Mouse (Mus musculus): ENCODE measurements at regions not wholly inside any gene's neighbourhood (a gene's known extent, or its start where the extent isn't known, plus 50 kb on each side); places are given as distances from the start of the nearest gene placed in this dataset.

DNA sequence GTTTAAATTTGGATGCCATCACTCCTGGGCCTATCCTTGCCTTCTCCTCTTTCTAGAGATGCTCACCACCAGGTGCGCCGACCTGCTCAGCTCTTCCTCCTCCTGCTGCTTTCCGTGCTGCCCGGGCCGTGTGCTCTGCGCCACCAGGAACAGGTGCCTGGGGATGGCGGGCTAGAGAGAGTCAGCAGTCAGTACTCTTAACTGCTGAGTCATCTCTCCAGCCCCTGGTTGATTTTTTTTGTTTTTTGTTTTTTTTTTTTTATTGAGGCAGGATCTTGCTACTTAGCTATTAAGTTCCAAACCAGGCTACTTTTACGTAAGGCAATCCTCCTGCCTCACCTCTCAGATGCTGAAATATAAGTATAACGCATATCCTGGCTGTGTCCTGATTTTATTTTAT, 59.8 kb upstream of the Larp1 start:
- 74% methylated on average over 9 of the region's 9 CpGs for WGBS
- no peak overlapping the region for H3K4me2 ChIP-seq (ENCODE audit: low read length)
- H3K4me1 ChIP-seq (ENCODE audit: control insufficient read depth, insufficient read depth, low read depth, low read length) = no peaks in the 10 kb centered on the region
- H3K27ac ChIP-seq (ENCODE audit: low read depth, low read length) = no peak overlapping the region
- H3K27me3 ChIP-seq (replicated peaks; ENCODE audit: control insufficient read depth, insufficient read depth, low read length) = no peaks in the 10 kb centered on the region
- no peaks in the 10 kb centered on the region for H3K9me3 ChIP-seq (ENCODE audit: control insufficient read depth, low read length)
- H3K9ac ChIP-seq (ENCODE audit: low read depth, low read length) = no peak overlapping the region
- no peak overlapping the region for H3K4me3 ChIP-seq (ENCODE audit: low read length)
- no peak for ATAC-seq
- no peaks in the 10 kb centered on the region for H3K36me3 ChIP-seq (ENCODE audit: control insufficient read depth, insufficient read depth, low read length)

DNA sequence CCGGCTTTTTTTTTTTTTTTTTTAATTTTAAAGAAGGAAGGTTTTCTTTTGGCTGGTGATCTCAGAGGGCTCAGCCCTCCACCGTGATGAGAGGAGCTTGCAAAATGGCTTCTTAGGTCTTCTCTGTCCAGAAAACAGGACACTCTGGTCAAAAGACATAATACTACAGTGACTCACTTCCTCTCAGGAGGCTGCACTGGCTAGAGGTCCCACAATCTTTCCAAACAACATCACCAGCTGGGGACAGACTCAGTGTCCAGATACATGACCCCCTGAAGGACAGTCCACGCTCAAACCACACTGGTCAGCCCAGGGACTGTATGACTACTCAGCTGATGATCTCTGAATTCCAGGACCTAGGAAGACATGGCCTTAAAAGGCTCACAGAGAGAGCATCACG, 61.5 kb upstream of the Larp1 start:
- no peaks in the 10 kb centered on the region for H3K9me3 ChIP-seq (ENCODE audit: control insufficient read depth, low read length)
- no peaks in the 10 kb centered on the region for H3K36me3 ChIP-seq (ENCODE audit: control insufficient read depth, insufficient read depth, low read length)
- H3K9ac ChIP-seq (ENCODE audit: low read depth, low read length) = no peak overlapping the region
- WGBS = 97% methylated on average over 4 of the region's 4 CpGs
- no peak overlapping the region for H3K27ac ChIP-seq (ENCODE audit: low read depth, low read length)
- no peak overlapping the region for H3K4me2 ChIP-seq (ENCODE audit: low read length)
- no peaks in the 10 kb centered on the region for H3K4me1 ChIP-seq (ENCODE audit: control insufficient read depth, insufficient read depth, low read depth, low read length)
- H3K4me3 ChIP-seq (ENCODE audit: low read length) = no peak overlapping the region
- no peak for ATAC-seq
- H3K27me3 ChIP-seq (replicated peaks; ENCODE audit: control insufficient read depth, insufficient read depth, low read length) = no peaks in the 10 kb centered on the region

DNA sequence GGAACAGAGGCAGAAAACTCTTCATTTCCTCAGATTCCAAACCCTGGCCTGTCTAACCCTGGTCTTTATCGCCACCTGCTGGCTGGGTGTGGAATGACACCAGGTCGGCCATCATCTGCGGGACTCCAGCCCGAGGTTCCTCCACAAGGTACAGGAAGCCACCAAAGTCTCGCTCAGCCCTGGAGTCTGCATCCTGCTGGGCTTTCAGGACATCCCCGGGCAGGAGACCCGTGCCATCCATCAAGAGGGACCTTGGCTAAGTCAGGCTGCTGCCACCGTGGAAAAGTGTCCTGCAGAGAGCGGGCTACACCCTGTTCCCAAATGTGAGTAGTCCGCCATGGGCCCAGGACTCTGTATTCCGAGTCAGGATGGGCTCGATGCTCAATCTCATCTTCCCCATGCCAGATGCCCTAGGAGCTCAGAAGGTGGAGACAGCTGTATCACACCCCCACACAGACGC, 74.4 kb upstream of the Larp1 start:
- peak overlapping the region; percentile 66 for H3K9ac ChIP-seq (ENCODE audit: low read depth, low read length)

DNA sequence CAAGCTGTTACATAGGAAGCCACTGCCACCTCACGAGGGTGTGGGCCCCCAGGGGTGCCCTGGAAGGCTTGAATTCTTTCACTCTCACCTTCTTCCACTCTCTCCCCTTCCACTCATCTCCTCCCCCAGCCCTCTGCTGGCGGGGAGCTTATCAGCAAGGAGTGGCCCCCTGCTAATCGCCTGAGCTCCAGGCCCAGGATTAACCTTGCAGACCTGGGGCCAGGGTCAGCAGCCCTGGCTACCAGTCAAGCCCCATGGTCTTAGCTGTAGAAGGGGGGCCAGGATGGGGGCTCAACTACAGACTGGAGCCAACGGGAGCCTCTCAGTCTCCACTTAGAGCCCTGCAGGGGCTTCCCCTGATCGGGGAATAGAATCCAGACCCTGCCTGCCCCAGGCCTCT, 75.8 kb upstream of the Larp1 start:
- Histone ChIP-seq H3K9ac (ENCODE audit: low read depth, low read length) (no peak overlapping the region), H3K9me3 (ENCODE audit: control insufficient read depth, low read length) (0 out of 2 replicates have a peak, but pooled peaks cover 3% of the 10 kb centered on the region), H3K27ac (ENCODE audit: low read depth, low read length) (no peak overlapping the region), H3K36me3 (ENCODE audit: control insufficient read depth, insufficient read depth, low read length) (no peaks in the 10 kb centered on the region), H3K4me1 (ENCODE audit: control insufficient read depth, insufficient read depth, low read depth, low read length) (peaks cover 6% of the 10 kb centered on the region), H3K4me2 (ENCODE audit: low read length) (no peak overlapping the region), H3K4me3 (ENCODE audit: low read length) (no peak overlapping the region), H3K27me3 (replicated peaks; ENCODE audit: control insufficient read depth, insufficient read depth, low read length) (peaks cover 4% of the 10 kb centered on the region; the same call in 1 of the 2 replicates)
- no peak for ATAC-seq
- 12% methylated on average over 5 of the region's 5 CpGs for whole genome bisulfite sequencing

More for the DNA sequence above, 74.4 kb upstream of the Larp1 start:
- Histone ChIP-seq H3K27me3 (replicated peaks; ENCODE audit: control insufficient read depth, insufficient read depth, low read length) (peaks cover 4% of the 10 kb centered on the region; the same call in 1 of the 2 replicates), H3K27ac (ENCODE audit: low read depth, low read length) (no peak overlapping the region), H3K9me3 (ENCODE audit: control insufficient read depth, low read length) (0 out of 2 replicates have a peak, but pooled peaks cover 3% of the 10 kb centered on the region), H3K4me1 (ENCODE audit: control insufficient read depth, insufficient read depth, low read depth, low read length) (peaks cover 4% of the 10 kb centered on the region), H3K4me2 (ENCODE audit: low read length) (peak overlapping the region; percentile 60), H3K4me3 (ENCODE audit: low read length) (peak overlapping the region; percentile 22; the same call in 1 of the 2 replicates), H3K36me3 (ENCODE audit: control insufficient read depth, insufficient read depth, low read length) (no peaks in the 10 kb centered on the region)
- 11% methylated on average over 13 of the region's 13 CpGs for WGBS
- peak; percentile 68 for ATAC-seq

DNA sequence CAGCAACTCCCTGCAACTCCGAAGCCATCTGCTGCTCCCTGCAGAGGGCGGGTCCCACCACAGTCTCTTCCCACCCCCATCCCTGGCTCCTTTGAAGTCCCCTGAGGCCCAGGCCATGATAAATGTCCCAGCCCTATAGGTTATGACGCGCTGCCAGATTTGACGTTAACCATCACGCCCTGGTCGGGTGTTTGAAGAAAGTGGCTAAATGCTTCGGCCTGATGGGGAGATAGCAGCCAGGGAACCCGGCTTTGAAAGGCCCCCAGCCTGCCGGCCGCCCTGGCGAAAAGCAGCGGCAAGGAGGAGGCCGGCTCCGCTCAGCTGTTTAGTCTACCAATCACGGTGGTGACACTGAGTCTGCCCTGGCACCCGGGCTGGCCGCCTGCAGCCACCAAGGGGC, 79.4 kb upstream of the Larp1 start:
- H3K4me3 ChIP-seq (ENCODE audit: low read length) = no peak overlapping the region
- H3K9me3 ChIP-seq (ENCODE audit: control insufficient read depth, low read length) = no peaks in the 10 kb centered on the region
- no peaks in the 10 kb centered on the region for H3K36me3 ChIP-seq (ENCODE audit: control insufficient read depth, insufficient read depth, low read length)
- H3K4me1 ChIP-seq (ENCODE audit: control insufficient read depth, insufficient read depth, low read depth, low read length) = peaks cover 6% of the 10 kb centered on the region
- peak overlapping the region; percentile 37 for H3K4me2 ChIP-seq (ENCODE audit: low read length)
- WGBS = 6% methylated on average over 18 of the region's 18 CpGs
- no peak overlapping the region for H3K27ac ChIP-seq (ENCODE audit: low read depth, low read length)
- ATAC-seq = no peak
- H3K9ac ChIP-seq (ENCODE audit: low read depth, low read length) = peak overlapping the region; percentile 5; the same call in 1 of the 2 replicates
- H3K27me3 ChIP-seq (replicated peaks; ENCODE audit: control insufficient read depth, insufficient read depth, low read length) = peaks cover 4% of the 10 kb centered on the region; the same call in 1 of the 2 replicates

DNA sequence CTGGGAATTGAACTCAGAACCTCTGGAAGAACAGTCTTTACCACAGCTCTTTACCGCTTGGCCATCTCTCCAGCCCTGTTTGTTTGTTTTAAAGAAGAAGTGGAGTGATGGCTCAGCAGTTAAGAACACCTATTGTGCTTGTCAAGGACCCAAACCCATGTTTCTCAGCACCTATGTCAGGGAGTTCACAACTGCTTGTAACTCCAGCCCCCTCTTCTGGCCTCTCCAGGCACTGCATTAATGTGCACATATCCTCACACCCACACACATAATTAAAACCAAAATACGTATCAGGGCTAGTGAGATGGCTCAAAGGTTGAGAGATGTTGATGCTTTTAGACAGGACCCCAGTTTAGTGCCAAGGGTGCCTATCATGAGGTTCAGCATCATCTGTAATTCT, 87.6 kb upstream of the Hand1 start:
- Histone ChIP-seq H3K4me1 (ENCODE audit: control insufficient read depth, insufficient read depth, low read depth, low read length) (no peaks in the 10 kb centered on the region), H3K27ac (ENCODE audit: low read depth, low read length) (no peak overlapping the region), H3K36me3 (ENCODE audit: control insufficient read depth, insufficient read depth, low read length) (no peaks in the 10 kb centered on the region), H3K4me2 (ENCODE audit: low read length) (no peak overlapping the region), H3K4me3 (ENCODE audit: low read length) (no peak overlapping the region), H3K27me3 (replicated peaks; ENCODE audit: control insufficient read depth, insufficient read depth, low read length) (no peaks in the 10 kb centered on the region), H3K9me3 (ENCODE audit: control insufficient read depth, low read length) (no peaks in the 10 kb centered on the region), H3K9ac (ENCODE audit: low read depth, low read length) (no peak overlapping the region)
- no peak for ATAC-seq
- 80% methylated on average over 2 of the region's 2 CpGs for WGBS

DNA sequence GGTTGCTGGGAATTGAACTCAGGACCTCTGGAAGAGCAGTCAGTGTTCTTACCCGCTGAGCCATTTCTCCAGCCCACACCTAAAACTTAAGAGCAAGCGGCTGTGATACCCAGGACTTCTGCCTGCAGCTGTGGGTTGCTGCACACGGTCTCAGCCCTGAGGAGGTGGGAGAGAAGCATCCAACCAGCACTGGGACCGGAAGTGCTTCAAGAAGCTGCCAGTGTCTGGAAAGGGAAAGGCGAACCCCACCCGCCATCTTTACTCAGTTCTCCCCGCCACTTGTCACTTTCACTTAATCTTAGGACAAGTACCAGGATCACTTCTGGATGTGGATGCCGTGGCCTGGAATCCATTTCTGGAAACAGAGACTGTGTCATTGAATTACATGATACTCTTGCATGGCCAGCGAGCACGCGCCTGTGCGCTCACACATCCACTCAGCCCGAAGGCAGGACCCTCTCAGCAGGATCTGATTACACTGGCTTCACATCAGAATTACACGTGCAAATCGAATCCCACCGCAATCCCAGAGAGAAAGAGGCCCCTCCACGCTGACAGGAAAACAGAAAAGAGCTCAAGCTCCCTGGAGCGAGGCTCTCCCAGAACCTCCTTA, 85.9 kb upstream of the Hand1 start:
- Histone ChIP-seq H3K9ac (ENCODE audit: low read depth, low read length) (no peak overlapping the region), H3K4me3 (ENCODE audit: low read length) (no peak overlapping the region), H3K4me1 (ENCODE audit: control insufficient read depth, insufficient read depth, low read depth, low read length) (no peaks in the 10 kb centered on the region), H3K27me3 (replicated peaks; ENCODE audit: control insufficient read depth, insufficient read depth, low read length) (no peaks in the 10 kb centered on the region), H3K27ac (ENCODE audit: low read depth, low read length) (no peak overlapping the region), H3K4me2 (ENCODE audit: low read length) (no peak overlapping the region), H3K9me3 (ENCODE audit: control insufficient read depth, low read length) (no peaks in the 10 kb centered on the region), H3K36me3 (ENCODE audit: control insufficient read depth, insufficient read depth, low read length) (no peaks in the 10 kb centered on the region)
- no peak for ATAC-seq
- WGBS = 80% methylated on average over 18 of the region's 18 CpGs

DNA sequence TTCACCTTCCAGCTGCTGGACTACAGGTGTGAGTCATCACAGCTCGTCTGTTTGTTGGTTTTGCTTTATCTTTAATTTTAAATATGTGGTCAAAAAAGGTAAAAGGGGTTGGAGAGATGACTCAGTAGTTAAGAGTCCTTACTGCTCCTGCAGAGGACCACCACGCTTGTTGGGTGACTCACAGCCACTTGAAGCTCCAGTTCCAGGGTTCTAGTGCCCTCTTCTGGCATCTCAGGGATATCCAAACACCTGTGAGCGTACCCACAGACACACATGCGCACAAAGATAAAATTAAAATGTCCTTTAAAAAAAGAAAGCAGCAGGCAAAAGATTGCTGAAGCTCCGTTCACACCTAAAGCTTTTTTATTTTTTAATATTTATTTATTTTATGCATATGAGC, 85.4 kb upstream of the Hand1 start:
- no peak overlapping the region for H3K9ac ChIP-seq (ENCODE audit: low read depth, low read length)
- H3K4me3 ChIP-seq (ENCODE audit: low read length) = no peak overlapping the region
- H3K9me3 ChIP-seq (ENCODE audit: control insufficient read depth, low read length) = no peaks in the 10 kb centered on the region
- no peak overlapping the region for H3K4me2 ChIP-seq (ENCODE audit: low read length)
- WGBS = 77% methylated on average over 5 of the region's 5 CpGs
- ATAC-seq = no peak
- H3K27me3 ChIP-seq (replicated peaks; ENCODE audit: control insufficient read depth, insufficient read depth, low read length) = no peaks in the 10 kb centered on the region
- no peaks in the 10 kb centered on the region for H3K4me1 ChIP-seq (ENCODE audit: control insufficient read depth, insufficient read depth, low read depth, low read length)
- H3K36me3 ChIP-seq (ENCODE audit: control insufficient read depth, insufficient read depth, low read length) = no peaks in the 10 kb centered on the region
- no peak overlapping the region for H3K27ac ChIP-seq (ENCODE audit: low read depth, low read length)

DNA sequence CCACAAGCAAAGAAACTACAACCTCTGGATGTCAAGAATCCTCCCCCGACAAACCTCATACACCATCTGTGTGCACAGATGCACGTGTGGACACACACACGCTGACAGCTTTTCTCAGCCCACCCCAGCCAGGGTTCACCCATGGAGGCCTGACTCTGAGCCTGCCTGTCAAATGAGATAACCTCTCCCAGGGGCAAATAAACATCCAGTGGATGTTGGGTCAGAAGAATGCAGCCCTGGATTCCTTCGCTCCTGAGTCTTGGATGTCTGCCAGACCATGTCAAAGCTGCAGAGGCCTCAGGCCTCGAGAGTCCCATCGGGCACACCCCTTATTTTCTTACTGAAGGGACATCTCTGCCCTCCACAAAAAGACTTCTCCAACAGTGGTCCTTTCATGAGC, 83.4 kb upstream of the Hand1 start:
- no peak for ATAC-seq
- Histone ChIP-seq H3K27me3 (replicated peaks; ENCODE audit: control insufficient read depth, insufficient read depth, low read length) (no peaks in the 10 kb centered on the region), H3K4me1 (ENCODE audit: control insufficient read depth, insufficient read depth, low read depth, low read length) (no peaks in the 10 kb centered on the region), H3K4me3 (ENCODE audit: low read length) (no peak overlapping the region), H3K9ac (ENCODE audit: low read depth, low read length) (no peak overlapping the region), H3K4me2 (ENCODE audit: low read length) (no peak overlapping the region), H3K27ac (ENCODE audit: low read depth, low read length) (no peak overlapping the region), H3K9me3 (ENCODE audit: control insufficient read depth, low read length) (no peaks in the 10 kb centered on the region), H3K36me3 (ENCODE audit: control insufficient read depth, insufficient read depth, low read length) (no peaks in the 10 kb centered on the region)
- 45% methylated on average over 6 of the region's 6 CpGs for WGBS
